Mouse (Mus musculus): ENCODE results near the gene Stard10. TPM values are rescaled to one million over a fixed set of nuclear protein-coding genes. Genes with fewer than 3 reads are reported as not detected.

Gene Stard10
- polyA plus RNA-seq, 1 experiment from 2014 or later: 9.6 TPM

DNA sequence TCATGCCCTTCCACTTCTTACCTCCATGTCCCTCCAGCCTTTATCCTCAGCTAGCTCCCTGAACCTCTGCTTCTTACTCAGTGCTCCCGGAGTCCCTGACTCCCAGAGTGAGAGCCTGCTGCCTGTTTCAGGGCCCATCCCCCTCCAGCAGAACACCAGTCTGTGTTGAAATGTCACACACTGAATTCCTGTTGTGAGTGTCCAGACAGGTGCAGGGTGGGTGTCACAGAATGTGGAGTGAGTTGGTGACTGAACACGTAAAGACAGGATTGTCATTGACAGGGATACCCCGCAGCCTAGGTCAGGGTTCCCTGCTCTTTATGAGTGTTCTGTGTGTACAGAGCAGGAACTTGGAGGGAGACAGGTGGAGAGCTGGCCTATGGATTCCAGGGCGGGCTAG is 28.0 kb downstream of the Stard10 start:
- WGBS: 75% methylated on average over 4 of the region's 4 CpGs
- Histone ChIP-seq H3K4me3 (no peak overlapping the region), H3K27ac (0 out of 2 replicates have a peak overlapping the region, but pooled peaks have one; percentile 12), H3K27me3 (ENCODE audit: poor library complexity, severe bottlenecking) (peaks cover 44% of the 10 kb centered on the region), H3K4me1 (peaks cover 56% of the 10 kb centered on the region), H3K9me3 (no peaks in the 10 kb centered on the region), H3K36me3 (replicated peaks) (no peaks in the 10 kb centered on the region)
- no peak for DNase-seq (ENCODE audit: extremely low spot score, low spot score)

DNA sequence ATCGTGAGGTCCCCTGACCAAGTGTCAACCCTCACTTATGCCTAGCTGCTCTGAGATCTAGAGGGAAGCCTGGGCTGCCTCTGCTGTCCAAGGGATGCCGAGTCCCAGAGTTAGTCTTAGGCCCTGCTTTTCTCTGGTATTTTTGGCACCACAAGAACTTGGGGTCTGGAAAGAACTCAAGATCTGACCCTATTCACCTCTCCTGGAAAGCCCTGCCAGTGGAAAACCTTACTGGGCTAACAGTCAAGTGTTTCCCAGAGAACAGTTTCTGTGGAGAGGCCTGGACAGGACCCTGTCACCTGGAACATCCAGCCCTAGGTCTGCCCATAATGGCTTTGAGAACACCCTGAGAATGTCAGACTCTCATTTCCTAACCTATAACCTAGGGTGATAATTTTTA is 30.1 kb downstream of the Stard10 start:
- H3K27me3 ChIP-seq (ENCODE audit: poor library complexity, severe bottlenecking): peaks cover 50% of the 10 kb centered on the region
- no peak for DNase-seq (ENCODE audit: extremely low spot score, low spot score)
- no peak overlapping the region for H3K27ac ChIP-seq
- no peaks in the 10 kb centered on the region for H3K9me3 ChIP-seq
- H3K4me1 ChIP-seq: peaks cover 59% of the 10 kb centered on the region
- H3K36me3 ChIP-seq (replicated peaks): no peaks in the 10 kb centered on the region
- H3K4me3 ChIP-seq: no peak overlapping the region
- 63% methylated on average over 2 of the region's 2 CpGs for WGBS

DNA sequence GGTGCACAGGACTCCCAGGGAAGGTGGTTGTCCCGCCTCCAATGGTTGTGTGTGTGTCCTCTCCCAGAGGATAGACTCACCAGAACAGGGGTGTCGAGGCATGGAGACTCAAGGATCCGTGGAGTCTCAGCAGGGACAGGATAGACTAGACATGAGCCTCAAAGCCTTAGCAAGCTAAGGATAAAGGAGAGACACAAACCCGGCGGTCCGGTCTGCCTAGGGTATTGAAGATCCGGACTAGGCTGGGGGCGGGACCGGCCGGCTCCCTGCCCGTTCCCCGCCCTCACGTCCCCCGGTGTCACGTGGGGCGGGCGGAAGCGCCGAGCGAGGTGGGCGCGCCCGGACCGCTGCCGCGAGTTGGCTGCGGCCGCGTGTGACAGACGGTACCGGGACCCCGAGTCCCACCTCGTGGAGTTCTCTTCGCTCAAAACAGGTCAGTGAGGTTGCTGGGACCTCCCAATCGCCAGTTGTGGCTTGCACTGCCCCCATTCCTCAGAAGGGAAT is 30.9 kb downstream of the Stard10 start, which contains the start of gene Arap1:
Gene Arap1 (plus strand): TSS at position 301 of the 504 bp plus-strand sequence.
- H3K9me3 ChIP-seq: no peaks in the 10 kb centered on the region
- H3K27ac ChIP-seq: peak within 1 kb of the TSS; percentile 13
- under 1% methylated on average over 35 of the region's 35 CpGs for WGBS
- DNase-seq (ENCODE audit: extremely low spot score, low spot score): peak; percentile 56
- peaks cover 50% of the 10 kb centered on the region for H3K27me3 ChIP-seq (ENCODE audit: poor library complexity, severe bottlenecking)
- no peaks in the 10 kb centered on the region for H3K36me3 ChIP-seq (replicated peaks)
- peaks cover 59% of the 10 kb centered on the region for H3K4me1 ChIP-seq
- H3K4me3 ChIP-seq: peak within 1 kb of the TSS; percentile 56

DNA sequence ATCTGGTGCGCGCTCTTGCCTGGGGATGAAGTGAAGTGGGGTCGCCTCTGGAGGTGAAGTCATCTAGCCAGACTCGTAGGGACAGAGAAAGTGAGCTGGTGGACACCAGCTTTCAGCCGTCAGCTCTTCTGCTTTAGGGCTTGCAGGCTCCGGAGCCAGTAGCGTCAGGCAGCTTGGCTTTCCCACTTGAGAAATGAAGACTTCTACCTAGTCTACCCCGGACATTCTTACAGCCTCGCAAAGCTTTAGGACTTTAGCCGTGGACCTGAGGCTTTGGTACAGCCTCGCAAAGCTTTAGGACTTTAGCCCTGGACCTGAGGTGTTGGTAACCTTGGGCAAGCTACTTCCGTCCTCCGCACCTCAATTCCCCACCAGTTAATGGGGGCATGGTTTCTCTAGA is 31.4 kb downstream of the Stard10 start:
- Histone ChIP-seq H3K4me1 (peaks cover 59% of the 10 kb centered on the region), H3K27me3 (ENCODE audit: poor library complexity, severe bottlenecking) (peaks cover 50% of the 10 kb centered on the region), H3K36me3 (replicated peaks) (no peaks in the 10 kb centered on the region), H3K9me3 (no peaks in the 10 kb centered on the region), H3K4me3 (peak overlapping the region; percentile 56), H3K27ac (peak overlapping the region; percentile 13)
- 4% methylated on average over 13 of the region's 13 CpGs for WGBS
- DNase-seq (ENCODE audit: extremely low spot score, low spot score): peak; percentile 19

DNA sequence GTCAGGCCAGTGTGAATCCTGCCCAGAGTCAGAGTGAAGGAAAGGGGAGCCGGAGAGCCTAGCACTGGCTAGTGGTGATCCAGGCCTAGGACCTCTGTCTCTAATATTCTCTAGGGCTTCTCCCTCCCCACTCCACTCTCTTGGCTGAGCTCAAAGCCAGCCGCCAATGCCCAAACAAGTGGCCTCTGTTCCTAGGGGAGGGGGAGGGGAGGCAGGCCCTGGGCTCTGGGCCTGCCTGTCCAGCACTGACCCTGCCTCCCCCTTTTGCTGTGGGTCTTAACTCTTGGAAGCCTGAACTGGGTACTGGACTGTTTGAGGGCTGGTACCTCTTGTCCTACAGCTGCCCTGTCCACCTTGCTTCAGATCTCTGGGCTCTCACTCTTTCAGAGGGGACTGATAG is 33.0 kb downstream of the Stard10 start:
- H3K9me3 ChIP-seq: no peaks in the 10 kb centered on the region
- H3K27me3 ChIP-seq (ENCODE audit: poor library complexity, severe bottlenecking): peaks cover 50% of the 10 kb centered on the region
- H3K4me3 ChIP-seq: no peak overlapping the region
- WGBS: 28% methylated on average over 2 of the region's 2 CpGs
- no peaks in the 10 kb centered on the region for H3K36me3 ChIP-seq (replicated peaks)
- DNase-seq (ENCODE audit: extremely low spot score, low spot score): peak; percentile 35
- H3K4me1 ChIP-seq: peaks cover 56% of the 10 kb centered on the region
- H3K27ac ChIP-seq: no peak overlapping the region

DNA sequence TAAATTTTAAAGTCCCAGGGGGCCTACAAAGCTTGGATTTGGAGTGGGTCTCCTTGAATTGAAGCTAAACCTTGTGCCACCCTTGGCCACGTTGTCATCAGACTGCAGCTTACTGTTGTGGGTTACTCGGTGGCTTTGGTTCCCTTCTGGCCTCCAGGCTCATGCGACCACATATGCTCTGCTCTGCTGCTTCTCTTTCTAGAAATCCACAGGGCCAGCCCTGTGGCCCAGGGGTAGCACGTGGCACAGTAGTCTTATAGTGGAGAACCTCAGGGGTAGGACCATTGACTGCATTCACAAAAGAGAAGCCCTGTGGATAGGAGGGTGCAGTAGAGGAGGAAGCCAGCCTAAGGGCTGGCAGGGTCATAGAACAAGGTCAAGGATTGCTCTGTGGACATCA is 35.5 kb downstream of the Stard10 start:
- DNase-seq (ENCODE audit: extremely low spot score, low spot score): no peak
- Histone ChIP-seq H3K9me3 (no peaks in the 10 kb centered on the region), H3K27me3 (ENCODE audit: poor library complexity, severe bottlenecking) (peaks cover 29% of the 10 kb centered on the region), H3K4me3 (no peak overlapping the region), H3K27ac (no peak overlapping the region), H3K36me3 (replicated peaks) (no peaks in the 10 kb centered on the region), H3K4me1 (peaks cover 44% of the 10 kb centered on the region)
- 88% methylated on average over 4 of the region's 4 CpGs for WGBS

DNA sequence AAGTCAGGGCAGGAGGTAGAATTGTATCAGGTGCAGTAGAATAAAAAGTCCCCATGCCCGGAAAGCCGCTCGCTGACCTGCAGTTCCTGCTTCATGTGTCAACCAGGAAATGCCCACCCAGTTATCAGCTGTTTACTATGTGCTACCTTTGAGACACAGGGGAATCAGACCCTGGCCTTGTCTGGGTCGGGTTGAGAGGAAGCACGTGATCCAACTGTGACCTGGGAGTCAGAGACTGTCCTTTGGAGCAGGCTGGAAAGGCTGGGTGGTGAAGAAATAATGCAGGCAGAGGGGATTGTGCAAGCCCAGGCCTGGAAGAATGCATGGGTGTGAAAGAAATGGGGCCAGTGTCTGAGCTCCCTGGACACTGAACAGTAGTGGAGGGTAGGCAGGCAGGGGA is 37.5 kb downstream of the Stard10 start:
- Histone ChIP-seq H3K9me3 (no peaks in the 10 kb centered on the region), H3K27ac (no peak overlapping the region)
- WGBS: 87% methylated on average over 5 of the region's 5 CpGs

DNA sequence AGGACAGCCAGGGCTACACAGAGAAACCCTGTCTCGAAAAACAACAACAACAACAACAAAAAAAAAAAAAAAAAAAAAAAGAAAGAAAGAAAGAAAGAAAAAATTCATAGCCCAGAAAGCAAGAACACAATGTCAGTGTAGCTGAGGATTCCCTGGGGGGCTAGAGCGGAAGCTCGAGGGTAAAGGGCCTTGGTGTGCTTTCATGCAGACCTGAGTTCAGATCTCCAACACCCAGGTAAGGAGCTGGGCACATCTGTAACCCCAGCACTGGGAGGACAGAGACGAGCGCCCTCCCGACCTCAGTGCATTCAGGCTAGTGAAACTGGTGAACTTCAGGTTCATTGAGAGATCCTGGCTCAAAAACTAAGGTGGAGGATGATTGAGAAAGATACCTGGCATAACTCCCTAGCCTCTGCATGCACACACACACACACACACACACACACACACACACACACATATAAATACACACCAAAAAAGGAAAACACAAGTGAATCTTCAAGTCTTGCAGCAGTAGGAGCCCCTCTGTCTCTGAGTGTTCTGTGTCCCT is 38.7 kb downstream of the Stard10 start:
- H3K4me1 ChIP-seq: peaks cover 13% of the 10 kb centered on the region
- no peaks in the 10 kb centered on the region for H3K27me3 ChIP-seq (ENCODE audit: poor library complexity, severe bottlenecking)
- H3K27ac ChIP-seq: no peak overlapping the region
- no peaks in the 10 kb centered on the region for H3K9me3 ChIP-seq
- no peak for DNase-seq (ENCODE audit: extremely low spot score, low spot score)
- WGBS: 85% methylated on average over 6 of the region's 6 CpGs
- H3K36me3 ChIP-seq (replicated peaks): no peaks in the 10 kb centered on the region
- H3K4me3 ChIP-seq: no peak overlapping the region

More for the DNA sequence above, 37.5 kb downstream of the Stard10 start:
- no peaks in the 10 kb centered on the region for H3K36me3 ChIP-seq (replicated peaks)
- H3K4me3 ChIP-seq: no peak overlapping the region
- peaks cover 24% of the 10 kb centered on the region for H3K4me1 ChIP-seq
- H3K27me3 ChIP-seq (ENCODE audit: poor library complexity, severe bottlenecking): peaks cover 11% of the 10 kb centered on the region
- no peak for DNase-seq (ENCODE audit: extremely low spot score, low spot score)

DNA sequence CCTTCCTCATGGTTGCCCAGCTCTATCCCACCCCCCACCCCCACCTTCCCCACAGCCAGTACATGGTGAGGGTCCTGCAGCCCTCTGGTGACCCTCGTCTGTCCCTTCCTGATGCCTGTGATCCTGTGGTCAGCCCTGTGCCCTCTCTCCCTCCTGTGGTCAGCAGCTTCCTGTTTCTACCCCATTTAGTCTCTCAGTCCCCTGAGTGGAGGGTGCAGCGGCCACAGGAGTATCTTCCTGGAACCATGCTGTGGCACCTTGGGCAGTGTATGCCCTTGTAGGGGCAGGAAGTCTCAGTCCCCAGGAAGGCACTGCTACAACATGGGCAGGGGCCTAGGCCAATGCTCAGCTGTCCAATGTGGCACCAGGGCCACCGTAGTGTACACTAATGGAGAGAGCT is 40.0 kb downstream of the Stard10 start:
- WGBS: 71% methylated on average over 3 of the region's 3 CpGs

DNA sequence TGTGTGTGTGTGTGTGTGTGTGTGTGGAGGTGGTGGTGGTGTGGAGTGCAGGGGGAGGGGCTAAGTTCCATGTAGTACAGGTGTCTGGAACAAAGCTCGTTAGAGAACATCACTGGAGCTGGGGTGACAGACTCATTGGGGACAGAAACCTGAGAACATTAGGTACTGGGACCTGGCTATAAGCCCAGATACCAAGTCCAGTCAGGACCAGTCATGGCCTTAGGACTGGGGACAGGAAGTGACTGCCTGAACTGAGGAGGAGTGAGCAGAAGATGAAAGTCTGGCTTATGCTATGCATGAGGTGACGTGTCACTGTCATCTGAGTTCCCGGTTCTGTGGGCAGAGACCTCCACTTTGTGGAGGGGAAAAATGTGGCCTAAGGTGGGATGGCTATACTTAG is 43.5 kb downstream of the Stard10 start:
- Histone ChIP-seq H3K36me3 (replicated peaks) (no peaks in the 10 kb centered on the region), H3K4me1 (peaks cover 23% of the 10 kb centered on the region), H3K27me3 (ENCODE audit: poor library complexity, severe bottlenecking) (no peaks in the 10 kb centered on the region), H3K4me3 (no peak overlapping the region), H3K27ac (no peak overlapping the region), H3K9me3 (no peaks in the 10 kb centered on the region)
- 82% methylated on average over 3 of the region's 3 CpGs for WGBS
- DNase-seq (ENCODE audit: extremely low spot score, low spot score): no peak

More for the DNA sequence above, 40.0 kb downstream of the Stard10 start:
- Histone ChIP-seq H3K4me1 (peaks cover 21% of the 10 kb centered on the region), H3K36me3 (replicated peaks) (no peaks in the 10 kb centered on the region), H3K27ac (peak overlapping the region; percentile 40), H3K27me3 (ENCODE audit: poor library complexity, severe bottlenecking) (no peaks in the 10 kb centered on the region), H3K4me3 (no peak overlapping the region), H3K9me3 (no peaks in the 10 kb centered on the region)
- no peak for DNase-seq (ENCODE audit: extremely low spot score, low spot score)

DNA sequence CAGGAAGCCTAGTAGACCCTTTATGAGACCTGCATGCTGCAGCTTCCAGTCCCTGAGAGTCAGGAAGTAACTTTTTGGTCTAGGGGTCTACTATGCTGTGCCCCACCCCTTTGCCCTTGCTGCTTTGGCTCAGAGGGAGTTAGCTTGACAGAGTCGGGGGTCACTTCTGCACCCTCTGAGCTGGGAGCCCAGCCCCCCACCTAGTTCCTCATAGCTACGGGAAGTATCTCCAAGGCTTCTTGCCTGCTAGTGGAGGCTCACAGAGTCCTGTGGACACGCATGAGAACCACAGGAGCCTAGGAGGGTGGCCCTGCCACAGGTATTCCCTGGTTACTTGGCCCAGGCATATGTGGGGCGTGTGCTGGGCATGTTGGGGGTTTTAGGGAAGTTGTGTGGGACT is 44.1 kb downstream of the Stard10 start:
- DNase-seq (ENCODE audit: extremely low spot score, low spot score): no peak
- no peaks in the 10 kb centered on the region for H3K27me3 ChIP-seq (ENCODE audit: poor library complexity, severe bottlenecking)
- H3K9me3 ChIP-seq: no peaks in the 10 kb centered on the region
- no peak overlapping the region for H3K27ac ChIP-seq
- H3K4me1 ChIP-seq: peaks cover 23% of the 10 kb centered on the region
- H3K4me3 ChIP-seq: no peak overlapping the region
- whole genome bisulfite sequencing: 88% methylated on average over 4 of the region's 4 CpGs
- no peaks in the 10 kb centered on the region for H3K36me3 ChIP-seq (replicated peaks)

DNA sequence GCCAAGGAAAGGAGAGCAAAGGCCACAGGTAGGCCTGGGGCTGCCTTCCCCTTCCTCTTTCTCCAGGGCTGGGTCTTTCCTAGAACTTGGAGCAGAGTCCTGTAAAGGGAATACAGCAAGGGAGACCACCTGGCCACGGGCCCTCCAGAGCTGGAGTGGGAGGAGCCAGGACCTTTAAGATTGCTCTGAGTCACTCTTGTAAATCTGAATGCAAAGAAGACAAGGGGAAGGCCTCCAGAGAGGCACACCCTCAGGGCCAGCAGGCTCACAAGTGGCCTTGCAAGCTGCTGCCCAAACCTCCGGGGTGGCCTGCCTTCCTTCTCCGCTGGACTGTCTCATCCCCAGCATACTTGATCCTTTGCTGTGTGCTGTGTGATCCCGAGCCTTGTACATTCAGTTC is 44.9 kb downstream of the Stard10 start:
- Histone ChIP-seq H3K27ac (peak overlapping the region; percentile 12; the same call in 1 of the 2 replicates), H3K4me1 (peaks cover 15% of the 10 kb centered on the region), H3K9me3 (no peaks in the 10 kb centered on the region), H3K4me3 (no peak overlapping the region), H3K27me3 (ENCODE audit: poor library complexity, severe bottlenecking) (no peaks in the 10 kb centered on the region), H3K36me3 (replicated peaks) (no peaks in the 10 kb centered on the region)
- no peak for DNase-seq (ENCODE audit: extremely low spot score, low spot score)
- WGBS: 79% methylated on average over 4 of the region's 4 CpGs

DNA sequence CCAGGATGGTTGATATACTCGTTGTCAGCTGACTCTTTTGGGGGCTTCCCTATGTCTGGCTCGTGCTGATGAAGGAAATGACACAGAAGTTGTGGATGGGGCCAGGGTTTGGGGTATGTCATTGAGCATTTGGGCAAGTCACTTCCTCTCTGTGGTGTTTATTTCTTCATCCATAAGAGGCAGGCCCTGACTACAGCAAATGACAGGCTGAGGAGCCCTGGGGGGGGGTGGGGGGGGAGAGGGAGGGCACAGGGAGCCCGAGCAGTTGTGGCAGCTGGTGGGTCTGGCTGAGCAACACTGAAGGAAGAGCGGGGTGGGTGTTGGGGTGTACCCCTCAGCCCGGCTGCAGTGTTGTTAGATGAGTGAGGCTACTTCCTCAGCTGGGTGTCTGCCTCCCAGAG is 45.9 kb downstream of the Stard10 start:
- Histone ChIP-seq H3K4me1 (peaks cover 10% of the 10 kb centered on the region), H3K9me3 (no peaks in the 10 kb centered on the region), H3K36me3 (replicated peaks) (no peaks in the 10 kb centered on the region), H3K4me3 (no peak overlapping the region), H3K27ac (no peak overlapping the region), H3K27me3 (ENCODE audit: poor library complexity, severe bottlenecking) (no peaks in the 10 kb centered on the region)
- no peak for DNase-seq (ENCODE audit: extremely low spot score, low spot score)
- WGBS: 79% methylated on average over 5 of the region's 5 CpGs

Data from forebrain, embryonic 10.5 days (tissue).